Mouse (Mus musculus): ENCODE measurements around the gene Lin28b. TPM values are rescaled to one million over a fixed set of nuclear protein-coding genes. Genes with fewer than 3 reads are reported as not detected.
A peak's percentile ranks its signal among the peaks of the same experiment; 100 is the strongest.

The Lin28b gene
- total RNA-seq, 2 experiments from 2014 or later, result not detected

DNA sequence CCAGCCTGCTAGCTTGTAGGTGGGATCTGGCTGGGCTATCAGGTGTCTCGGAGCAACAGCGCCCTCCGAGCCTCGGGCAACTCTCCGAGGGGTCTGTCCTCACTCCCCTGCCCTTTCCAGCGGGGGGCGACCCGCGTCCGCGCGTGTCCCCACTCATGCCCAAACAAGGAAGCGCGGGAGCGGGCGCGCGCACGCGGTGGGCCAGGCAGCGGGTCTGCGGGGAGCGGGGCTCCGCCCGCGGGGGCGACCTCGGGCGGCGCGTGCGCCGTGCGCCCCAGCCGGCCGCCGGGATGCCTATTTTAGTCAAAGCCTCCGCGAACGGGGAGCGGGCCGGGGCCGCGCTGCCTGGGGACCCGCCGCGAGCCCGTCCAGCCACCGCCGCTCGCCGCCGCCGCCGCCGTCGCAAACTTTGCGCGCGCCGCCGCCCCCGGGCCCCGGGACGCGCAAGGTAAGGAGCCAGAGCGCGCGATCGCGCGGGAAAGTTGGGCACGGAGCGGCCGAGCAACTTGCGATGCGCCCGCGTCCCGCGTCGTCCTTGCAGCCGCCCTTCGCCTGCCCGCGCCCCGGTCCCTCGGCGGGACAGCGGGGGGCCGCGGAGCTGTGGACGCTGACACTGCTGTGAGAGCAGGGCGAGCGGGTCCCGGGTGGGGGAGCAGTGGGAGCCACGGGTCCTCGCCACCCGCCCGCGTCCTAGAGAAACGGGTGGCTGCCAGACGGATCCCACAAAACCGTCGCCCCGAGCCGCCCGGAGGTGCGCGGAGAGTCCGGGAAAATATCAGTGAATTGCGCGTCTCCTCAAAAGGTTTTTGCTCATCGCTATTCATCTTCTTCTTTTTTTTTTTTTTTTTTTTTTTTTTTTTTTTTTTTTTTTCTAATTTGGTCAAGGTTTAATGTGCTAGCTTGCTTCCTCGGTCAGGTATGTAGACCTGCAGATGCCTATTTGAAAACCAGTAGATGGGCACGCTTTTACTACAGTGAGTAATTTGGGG is 150.5 kb downstream of the Lin28b start, which contains the start of gene Bves:
TSS of gene Bves (plus strand) at position 339 of the 989 bp plus-strand sequence.
- TF ChIP-seq CTCF (IDR thresholded peaks at IDR 0.05), result peak; percentile 7; the same call in 1 of the 2 replicates
- peak within 1 kb of the TSS; percentile 87 for H3K4me3 ChIP-seq
- DNase-seq, result peak; percentile 84
- H3K27ac ChIP-seq, result peak within 1 kb of the TSS; percentile 91
- intact Hi-C loops (cut with DNase I), result loop anchor here (5.0 kb wide), 2 partner anchors 48 to 118 kb away; no protein-coding TSS in a partner anchor

- intact Hi-C loops (cut with DNase I), result loop anchor here (5.0 kb wide), 2 partner anchors 48 to 118 kb away; no protein-coding TSS in a partner anchor
- TF ChIP-seq CTCF (IDR thresholded peaks at IDR 0.05), result no peak
- H3K4me3 ChIP-seq, result peak overlapping the region; percentile 87
- no peak for DNase-seq
- H3K27ac ChIP-seq, result peak overlapping the region; percentile 91
These were observed 151.3 kb downstream of the Lin28b start for GRCm38 (mm10) chr10:45334925-45335324.

DNA sequence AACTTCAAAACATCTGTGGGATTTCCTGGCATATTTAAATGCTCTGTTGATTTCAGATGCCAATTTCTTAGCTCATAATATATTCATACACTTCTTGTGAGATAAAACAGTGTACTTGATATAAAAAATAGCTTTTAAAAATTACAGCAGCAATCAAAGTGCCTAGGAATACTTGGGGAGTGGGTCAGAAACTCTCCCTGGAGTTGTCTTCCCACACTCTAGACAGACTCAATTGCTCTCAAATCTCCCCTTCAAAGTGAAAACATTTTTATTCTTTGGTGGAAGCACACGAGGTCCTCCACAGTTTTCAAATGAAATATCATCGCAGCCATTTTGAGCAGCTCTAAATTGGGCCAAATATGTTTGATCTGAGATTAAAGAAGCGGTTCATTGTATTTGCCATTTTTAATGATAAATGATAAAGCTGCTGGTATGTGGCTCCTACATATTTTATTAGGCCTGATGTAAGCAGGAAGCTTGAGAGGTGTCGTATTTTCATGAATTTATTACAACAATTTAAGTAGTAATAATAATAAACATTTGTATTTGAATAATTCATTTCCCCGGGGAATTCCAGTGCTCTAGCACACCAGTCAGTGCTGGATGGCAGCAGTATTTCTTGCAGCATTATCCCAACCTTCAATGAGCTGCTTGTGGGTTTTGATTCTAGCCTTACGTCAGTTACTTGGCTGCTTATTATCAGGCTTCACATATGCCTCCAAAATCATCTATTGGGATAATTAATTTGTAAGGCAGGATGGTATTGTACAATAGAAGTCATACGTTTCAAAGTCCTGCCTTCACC is 157.8 kb downstream of the Lin28b start:
- no peak for TF ChIP-seq CTCF (IDR thresholded peaks at IDR 0.05)
- no peak for DNase-seq
- Histone ChIP-seq H3K4me3 (no peak overlapping the region), H3K27ac (no peak overlapping the region)
- intact Hi-C loops (cut with DNase I), result no loop called here

Other genes with a start within 250 kb of the Lin28b start
- 10 to 100 TPM; 36.3 to 41.6 TPM for gene Bves, start 150.6 kb downstream of the Lin28b start, total RNA-seq (2021)
- 1 to 10 TPM; 2.6 to 4.7 TPM for gene Hace1, start 91.4 kb upstream of the Lin28b start, total RNA-seq (2021)